Mouse (Mus musculus) urinary bladder, postnatal 36 days (tissue): Measurements from ENCODE around the gene Pgp.
A peak's percentile ranks its signal among the peaks of the same experiment; 100 is the strongest.
"Not testable (repeated sequence)": the region's sequence is repeated elsewhere in the genome, so short reads cannot be mapped to it uniquely, and the experiment has no call there.

Experiments used
- DNase-seq, 2 experiments: peaks; one replicate each; pipeline ENCODE4 v3.0.0; 2022; ENCODE audit warnings: low spot score in 2 of 2, mixed read lengths in 1 of 2

The Pgp gene

GRCm38 (mm10) chr17:24469910-24470602 is at the start of gene Pgp, which contains the start of gene E4f1:
TSS of gene Pgp (plus strand) at chr17:24470392.
TSS of gene E4f1 (minus strand) at chr17:24470313.
- peak; percentile 97 to 98 for DNase-seq

DNA sequence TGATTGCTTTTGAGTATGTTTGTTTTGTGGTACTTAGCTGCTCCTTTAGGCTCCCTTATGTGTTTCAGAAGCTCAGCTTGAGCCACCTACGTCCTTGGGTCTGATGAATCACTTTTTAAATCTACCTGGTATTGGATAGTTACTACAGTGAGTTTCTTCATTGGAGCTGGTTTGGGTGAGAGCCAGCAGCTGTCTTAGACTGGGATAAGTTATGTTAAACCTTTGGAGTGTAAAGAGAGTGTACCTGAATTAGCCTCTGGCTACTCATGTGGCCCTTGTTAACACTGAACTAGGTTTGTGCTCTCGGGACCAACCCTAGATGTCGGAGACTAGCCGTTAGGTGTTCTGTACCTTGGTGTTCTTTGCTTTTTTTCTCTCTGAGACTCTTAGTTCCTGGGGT is 47.1 kb upstream of the Pgp start:
- no peak for DNase-seq

- no peak for DNase-seq
Measured at GRCm38 (mm10) chr17:24424489-24424888, 45.7 kb upstream of the Pgp start.

DNA sequence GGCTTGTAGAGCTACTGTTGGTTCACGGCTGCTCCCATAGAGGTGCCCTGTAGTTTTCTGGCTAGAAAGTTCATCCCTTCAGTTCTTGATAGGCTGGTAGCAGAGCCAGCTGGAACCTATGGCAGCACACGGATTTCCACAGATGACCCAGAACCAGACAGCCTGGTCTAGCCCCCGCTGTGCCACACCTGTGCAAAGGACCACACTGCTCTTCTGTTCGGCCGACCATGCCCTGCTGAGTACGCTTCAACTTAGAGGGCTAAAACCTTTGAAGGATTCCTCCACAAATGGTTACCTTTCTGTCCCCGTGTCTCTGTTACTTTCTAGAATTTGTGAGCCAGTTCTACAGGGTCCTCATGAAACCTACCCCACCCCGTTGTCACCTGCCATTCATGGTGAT is 44.9 kb upstream of the Pgp start:
- not testable (repeated sequence) for DNase-seq

DNA sequence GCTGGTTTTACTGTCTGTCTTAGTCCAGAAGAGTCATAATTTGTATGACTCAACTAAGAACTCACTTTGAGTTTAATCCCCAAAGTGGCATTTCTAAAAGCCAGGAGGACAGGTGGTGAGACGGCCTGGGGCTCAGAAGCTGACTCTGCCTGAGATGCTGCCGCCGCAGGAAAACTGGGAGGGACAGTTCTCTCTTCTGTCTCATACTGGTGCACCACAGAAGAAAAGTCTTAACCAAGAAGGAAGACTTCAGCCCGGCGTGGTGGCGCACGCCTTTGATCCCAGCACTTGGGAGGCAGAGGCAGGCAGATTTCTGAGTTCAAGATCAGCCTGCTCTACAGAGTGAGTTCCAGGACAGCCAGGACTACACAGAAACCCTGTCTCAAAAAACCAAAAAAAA is 44.3 kb upstream of the Pgp start:
- DNase-seq, result no peak

- DNase-seq, result peak; percentile 95 to 97
Measured at GRCm38 (mm10) chr17:24426471-24427169, 43.6 kb upstream of the Pgp start, which contains the start of gene Eci1. TSS of gene Eci1 (plus strand) at chr17:24426641.

GRCm38 (mm10) chr17:24427170-24427557 is 43.0 kb upstream of the Pgp start:
- DNase-seq, result no peak

- DNase-seq, result peak in 1 of 2 experiments; percentile 40
Measured at GRCm38 (mm10) chr17:24429201-24429983, 40.8 kb upstream of the Pgp start.

GRCm38 (mm10) chr17:24437016-24437415 is 33.2 kb upstream of the Pgp start:
- no peak for DNase-seq

- no peak for DNase-seq
Measured at GRCm38 (mm10) chr17:24440377-24440776, 29.8 kb upstream of the Pgp start.

DNA sequence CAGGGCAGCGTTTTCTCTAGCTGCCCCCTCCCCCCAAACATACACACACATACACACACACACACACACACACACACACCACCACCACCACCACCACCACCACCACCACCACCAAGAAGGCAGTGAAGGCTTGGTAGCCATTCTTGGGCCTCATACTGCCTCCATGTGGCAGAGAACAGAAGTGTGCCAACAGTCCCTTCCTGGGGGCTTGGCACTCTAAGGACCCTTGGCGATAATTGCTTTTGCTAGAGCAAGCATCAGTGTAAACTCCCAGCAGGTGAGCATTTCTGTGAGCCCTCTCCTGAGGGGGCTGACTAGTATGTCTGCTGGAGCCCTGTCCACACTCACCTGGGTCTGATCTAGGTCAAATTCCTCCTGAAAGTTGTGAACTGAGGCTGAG is 29.0 kb upstream of the Pgp start:
- no peak for DNase-seq

DNA sequence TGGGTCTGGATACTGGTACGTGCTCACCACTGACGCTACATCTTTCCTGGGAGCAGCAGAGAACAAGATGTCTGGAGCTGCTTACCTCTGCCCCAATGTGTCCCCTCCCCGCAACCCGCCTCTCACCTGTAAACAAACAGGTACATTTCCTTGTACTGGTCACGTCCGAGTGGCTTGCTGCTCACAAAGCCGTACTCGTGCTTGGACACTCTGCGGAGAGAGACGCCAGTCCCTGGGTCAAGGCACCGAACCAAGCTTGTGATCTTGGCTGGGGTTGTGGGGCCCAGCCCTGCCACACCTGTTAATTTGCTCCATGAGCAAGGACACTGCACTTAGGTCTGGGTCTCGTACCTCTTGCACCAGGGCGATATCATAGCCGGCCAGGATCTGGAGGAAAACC is 28.1 kb upstream of the Pgp start:
- DNase-seq, result peak; percentile 58 to 70

- peak; percentile 51 to 68 for DNase-seq
Measured at GRCm38 (mm10) chr17:24442632-24443155, 27.5 kb upstream of the Pgp start, which contains the start of gene Dnase1l2. TSS of gene Dnase1l2 (minus strand) at chr17:24443105.

- peak; percentile 66 to 72 for DNase-seq
Measured at GRCm38 (mm10) chr17:24443409-24443808, 26.8 kb upstream of the Pgp start.

DNA sequence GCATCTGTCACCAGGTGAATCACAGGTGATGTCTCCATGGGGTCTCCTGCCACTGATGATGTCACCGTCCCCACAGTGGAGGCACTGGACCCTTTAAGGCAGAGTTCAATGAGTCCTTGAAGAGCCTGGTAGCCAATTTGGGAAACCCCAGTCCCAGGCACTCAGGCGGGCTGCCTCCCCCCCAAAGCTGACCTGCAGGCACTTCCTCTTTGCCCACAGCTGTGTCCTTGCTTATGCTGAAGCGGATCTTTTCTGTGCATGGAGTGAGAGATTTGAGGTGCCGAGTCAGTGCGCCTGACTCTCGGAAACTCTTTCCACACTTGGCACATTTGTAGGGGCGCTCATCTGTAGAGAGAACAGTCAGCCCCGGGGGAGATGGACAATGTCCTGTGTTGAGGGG is 23.6 kb upstream of the Pgp start:
- DNase-seq, result no peak

- DNase-seq, result no peak
Measured at GRCm38 (mm10) chr17:24449507-24449906, 20.7 kb upstream of the Pgp start.

DNA sequence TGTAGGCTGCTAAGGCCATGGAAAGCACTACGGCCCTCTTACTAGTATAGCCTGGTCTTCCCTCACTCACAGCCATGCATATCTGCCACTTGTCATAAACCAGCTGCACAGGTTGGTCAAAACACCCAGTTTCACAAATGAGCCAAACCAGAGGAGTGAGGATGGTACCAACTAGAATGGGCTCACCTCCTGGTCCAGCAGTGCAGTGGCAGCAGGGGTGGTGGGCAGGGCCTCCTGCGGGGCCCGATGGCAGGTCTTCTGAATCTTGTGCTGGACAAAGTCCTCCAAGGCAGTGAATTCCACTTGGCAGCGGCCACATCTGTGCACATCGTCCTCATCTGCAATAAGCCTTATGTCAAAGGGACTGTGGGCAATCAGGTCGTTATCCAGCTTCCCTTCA is 19.0 kb upstream of the Pgp start:
- DNase-seq, result no peak

GRCm38 (mm10) chr17:24453372-24453771 is 16.8 kb upstream of the Pgp start:
- no peak for DNase-seq

DNA sequence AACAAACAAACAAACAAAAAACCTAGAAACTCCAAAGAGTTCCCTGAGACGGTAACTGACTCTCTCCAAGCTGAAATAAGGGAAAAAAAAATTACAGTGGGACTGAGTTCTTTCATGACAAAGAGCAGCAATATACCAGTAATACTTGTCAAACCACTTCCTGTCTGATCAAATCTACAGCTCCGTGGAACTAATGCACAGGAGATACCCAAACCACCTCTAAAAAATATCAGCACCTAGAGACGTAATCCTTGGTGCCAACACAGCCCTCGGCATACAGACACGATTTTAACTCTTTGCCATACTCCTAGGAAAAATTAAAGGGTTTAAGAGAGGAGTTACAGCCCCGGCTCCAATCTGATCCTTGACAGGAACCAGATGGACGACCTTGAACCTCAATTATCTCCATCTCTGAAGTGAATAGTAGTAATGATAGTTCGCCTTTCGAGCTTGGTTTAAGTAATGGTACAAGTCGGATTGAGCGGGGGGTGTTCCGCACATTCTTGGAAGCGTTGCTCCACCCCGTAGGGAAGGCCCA is 15.9 kb upstream of the Pgp start:
- no peak for DNase-seq

DNA sequence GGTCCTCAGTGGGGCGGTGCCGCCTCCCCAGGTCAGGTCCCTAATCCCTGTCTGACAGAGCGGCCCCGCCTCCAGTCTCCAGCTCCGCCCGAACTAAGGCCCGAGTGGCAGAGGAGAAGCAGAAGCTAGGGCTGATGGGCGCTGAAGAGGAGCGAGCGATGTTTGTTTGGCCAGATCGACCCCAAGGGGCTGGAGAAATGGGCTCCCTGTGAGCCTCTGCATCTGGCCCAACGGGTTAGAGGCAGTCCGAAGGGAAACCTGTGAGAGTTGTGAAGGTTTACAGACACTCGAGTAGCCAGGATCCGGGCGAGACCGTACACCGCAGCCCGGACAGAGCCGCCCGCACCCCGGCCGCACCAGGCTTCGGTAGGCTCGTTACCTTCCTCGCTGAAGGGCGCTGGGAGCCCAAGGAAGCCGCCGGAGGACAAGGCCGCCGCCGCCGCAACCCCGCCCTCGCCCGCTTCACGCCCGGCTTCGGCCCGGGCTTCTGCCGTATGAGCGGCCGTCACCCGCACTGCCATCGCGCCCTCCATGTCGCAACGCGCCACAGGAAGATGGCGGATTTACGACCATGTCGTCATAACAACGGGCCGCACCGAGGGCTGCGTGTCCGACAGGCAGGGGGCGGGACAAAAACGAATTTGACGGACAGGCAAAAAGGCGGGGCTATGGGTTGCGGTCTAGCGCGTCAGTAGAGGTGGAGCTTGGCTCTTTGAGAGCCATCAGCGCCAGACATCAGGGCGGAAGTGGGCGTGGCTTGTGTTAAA is 15.3 kb upstream of the Pgp start:
- DNase-seq, result peak; percentile 100
